Mouse (Mus musculus) heart, postnatal 4 days (tissue): ENCODE results near the gene Clpp. TPM values are rescaled to one million over a fixed set of nuclear protein-coding genes. Genes with fewer than 3 reads are reported as not detected.

Experiments used
- DNase-seq: peaks from one replicate; pipeline ENCODE4 v3.0.0; 2021
- total RNA-seq, 2 experiments: library from RNA; stranded (reverse); gene quantifications; 2 replicates each; pipeline ENCODE4 v1.2.3; 2021

Clpp gene
- total RNA-seq, result 10 to 100 TPM; 55.1 to 60.7 TPM

DNA sequence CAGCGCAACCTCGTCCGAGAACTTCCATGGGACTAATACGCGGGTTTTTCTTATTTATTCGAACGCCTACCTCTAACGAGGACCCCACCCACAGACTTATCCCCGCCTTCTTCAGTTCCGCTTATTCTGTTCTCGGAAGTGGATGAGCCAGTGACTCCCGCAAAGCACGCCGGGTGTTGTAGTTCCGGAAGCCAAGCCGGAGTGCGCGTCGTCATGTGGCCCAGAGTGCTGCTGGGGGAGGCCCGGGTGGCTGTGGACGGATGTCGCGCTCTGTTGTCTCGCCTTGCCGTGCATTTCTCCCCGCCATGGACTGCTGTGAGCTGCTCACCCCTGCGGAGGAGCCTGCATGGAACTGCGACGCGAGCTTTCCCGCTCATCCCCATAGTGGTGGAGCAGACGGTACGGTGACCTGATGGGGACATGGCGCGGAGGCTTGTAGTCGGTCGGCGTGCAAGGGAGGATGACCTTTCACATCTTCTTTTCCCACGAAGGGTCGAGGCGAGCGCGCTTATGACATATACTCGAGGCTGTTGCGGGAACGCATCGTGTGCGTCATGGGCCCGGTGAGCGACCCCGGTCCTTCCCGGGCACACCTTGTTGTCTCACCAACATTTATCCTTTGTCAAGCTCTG, at the start of gene Clpp:
Gene Clpp (plus strand): TSS at position 191 of the 632 bp plus-strand sequence.
- DNase-seq, result peak; percentile 93

- DNase-seq, result peak; percentile 69
Measured at GRCm38 (mm10) chr17:56950915-56951314, 39.2 kb upstream of the Clpp start.

- DNase-seq, result no peak
Measured at GRCm38 (mm10) chr17:56952639-56953038, 37.5 kb upstream of the Clpp start.

- no peak for DNase-seq
Measured at GRCm38 (mm10) chr17:56954871-56955270, 35.2 kb upstream of the Clpp start.

GRCm38 (mm10) chr17:56957763-56958429, 32.2 kb upstream of the Clpp start:
- DNase-seq, result no peak

- DNase-seq, result no peak
Measured at GRCm38 (mm10) chr17:56958667-56959066, 31.4 kb upstream of the Clpp start.

DNA sequence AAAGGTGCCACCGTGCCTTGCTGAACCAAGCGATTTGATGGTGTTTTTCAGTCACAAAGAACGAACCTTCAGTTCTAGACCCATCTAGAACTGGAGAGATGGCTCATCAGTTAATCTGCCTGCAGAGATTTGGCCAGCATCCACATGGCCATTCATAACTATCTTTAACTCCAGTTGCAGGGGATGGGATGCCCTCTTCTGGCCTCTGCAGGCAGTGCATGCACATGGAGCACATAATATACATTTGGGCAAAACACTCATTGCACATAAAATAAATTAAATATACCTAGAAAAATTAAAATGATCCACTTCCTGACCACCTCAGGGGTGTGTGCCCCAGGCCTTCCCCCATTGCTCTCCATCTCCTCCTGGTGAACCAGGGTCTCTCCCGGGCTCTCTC, 28.2 kb upstream of the Clpp start:
- DNase-seq, result no peak

GRCm38 (mm10) chr17:56962642-56963405, 27.3 kb upstream of the Clpp start:
- no peak for DNase-seq

- DNase-seq, result no peak
Measured at GRCm38 (mm10) chr17:56963646-56964045, 26.5 kb upstream of the Clpp start.

DNA sequence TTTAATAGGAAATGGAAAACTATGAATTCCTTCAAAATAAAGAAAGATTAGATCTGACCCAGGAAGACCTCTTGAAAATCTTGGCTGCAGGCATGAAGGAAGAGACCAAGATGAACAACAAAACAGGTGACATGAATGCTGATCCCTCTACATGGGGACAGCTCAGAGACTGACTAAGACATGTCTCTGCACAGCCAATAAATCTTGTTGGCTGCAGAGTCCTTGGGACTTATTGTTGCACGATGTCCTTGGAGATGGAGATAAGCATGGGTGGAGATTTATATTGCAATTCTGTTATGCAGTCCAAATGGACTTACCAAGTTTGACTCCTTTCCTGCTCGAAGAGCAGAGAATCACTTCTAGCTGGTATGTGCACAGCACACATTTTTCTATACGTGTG, 20.8 kb upstream of the Clpp start:
- DNase-seq, result no peak

- no peak for DNase-seq
Measured at GRCm38 (mm10) chr17:56970081-56970480, 20.0 kb upstream of the Clpp start.

- DNase-seq, result no peak
Measured at GRCm38 (mm10) chr17:56973956-56974707, 16.0 kb upstream of the Clpp start.

DNA sequence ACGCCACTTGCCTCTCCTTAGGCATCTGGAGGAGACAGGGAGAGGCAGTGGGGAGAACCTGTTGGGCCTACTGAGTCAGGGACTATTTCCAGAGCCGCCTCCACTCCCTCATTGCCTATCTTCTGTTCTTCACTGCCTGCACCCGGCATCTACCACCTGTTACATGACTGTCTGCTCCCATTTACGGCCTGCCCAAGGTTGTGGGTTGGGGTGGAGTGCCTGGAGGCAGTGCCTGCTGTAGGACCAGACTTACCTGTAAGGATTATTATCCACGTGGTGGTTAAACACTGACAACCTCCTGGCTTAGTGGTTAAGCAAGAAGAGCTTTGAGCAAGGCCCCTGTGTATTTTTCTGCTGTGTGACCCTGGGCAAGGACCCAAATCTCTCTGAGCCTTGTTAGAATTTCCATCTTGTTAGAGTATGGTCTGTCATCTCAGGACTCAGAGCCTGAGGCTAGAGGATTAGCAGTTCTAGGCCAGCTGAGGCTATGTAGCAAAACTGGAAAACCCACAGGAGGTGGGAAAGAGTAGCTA, 15.3 kb upstream of the Clpp start:
- DNase-seq, result no peak

DNA sequence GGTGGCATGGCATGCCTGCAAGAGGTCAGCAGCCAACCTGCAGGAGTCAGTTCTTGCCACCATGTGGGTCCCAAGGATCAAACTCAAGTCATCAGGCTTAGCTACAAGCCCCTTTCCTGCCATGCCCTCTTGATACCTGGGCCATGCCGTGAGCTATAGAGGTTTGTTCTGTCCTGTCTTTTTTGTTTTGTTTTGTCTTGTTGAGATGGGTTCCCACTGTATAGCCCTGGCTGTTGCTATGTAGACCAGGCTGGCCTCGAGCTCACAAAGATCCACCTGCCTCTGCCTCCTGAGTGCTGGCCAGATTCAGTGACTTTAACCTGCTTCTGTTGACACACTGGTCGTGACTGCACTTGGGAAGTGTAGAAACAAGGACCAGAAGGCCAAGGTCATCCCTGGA, 14.7 kb upstream of the Clpp start:
- no peak for DNase-seq

- DNase-seq, result no peak
Measured at GRCm38 (mm10) chr17:56976531-56977390, 13.3 kb upstream of the Clpp start.

GRCm38 (mm10) chr17:56979524-56979923, 10.6 kb upstream of the Clpp start:
- DNase-seq, result no peak

- no peak for DNase-seq
Measured at GRCm38 (mm10) chr17:56981049-56981448, 9.1 kb upstream of the Clpp start.

DNA sequence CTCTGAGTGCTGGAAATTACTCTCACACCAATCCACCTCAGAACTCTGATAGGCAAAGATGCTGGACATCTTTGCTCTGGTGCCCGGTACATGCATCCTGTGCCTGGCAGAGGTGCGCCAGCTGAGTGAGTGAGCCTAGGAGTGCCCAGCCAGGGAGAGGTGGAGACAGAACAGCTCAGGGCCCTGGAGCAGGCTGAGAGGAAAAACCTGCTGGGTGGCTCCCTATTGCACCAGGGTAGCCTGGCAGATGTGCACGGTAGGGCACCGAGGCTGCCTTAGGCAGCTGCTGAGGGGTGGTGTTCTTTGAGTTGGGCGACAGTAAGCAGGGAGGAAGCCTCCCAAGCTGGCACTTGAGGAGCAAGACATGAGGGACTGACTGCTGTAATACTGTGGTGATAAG, 8.1 kb upstream of the Clpp start, which contains the start of gene Acer1:
Gene Acer1 (minus strand): TSS at position 114 of the 400 bp plus-strand sequence.
- no peak for DNase-seq

DNA sequence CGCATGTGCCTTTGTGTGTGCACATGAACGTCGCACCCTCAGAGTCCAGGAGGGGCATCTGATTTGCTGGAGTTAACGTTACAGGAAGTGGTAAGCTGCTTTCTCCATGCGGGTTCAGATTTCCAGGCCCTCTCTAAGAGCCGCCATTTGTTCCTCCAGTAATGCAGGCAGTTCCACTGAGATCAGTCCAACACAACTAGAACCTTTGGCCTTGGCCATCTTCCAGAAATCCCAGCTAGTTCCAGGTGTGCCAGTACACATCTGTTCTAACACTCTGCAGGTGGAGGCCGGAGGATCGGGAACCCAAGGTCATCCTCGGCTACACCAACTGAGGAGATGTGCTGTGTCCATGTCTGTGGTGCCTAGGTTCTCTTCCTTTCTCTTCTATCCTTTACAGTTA, 5.2 kb upstream of the Clpp start:
- DNase-seq, result no peak

- DNase-seq, result no peak
Measured at GRCm38 (mm10) chr17:56985656-56986055, 4.4 kb upstream of the Clpp start.

- no peak for DNase-seq
Measured at GRCm38 (mm10) chr17:56986105-56986805, 3.9 kb upstream of the Clpp start.
